ENCODE assay signal across 26 mouse cellular contexts in genomic region chr6:5048025-5048424, GRCm38 (mm10).
"Had no signal": no experiment of that assay in that cellular context is flagged by ENCODE, and none has a peak within 500 bp of the region (broad histone marks: within the 10 kb centered on the region; RNA-seq: fewer than 3 reads in every experiment).

No protein-coding gene starts in this region.

- H3K4me1 ChIP-seq: heart, embryonic 15.5 days; hindbrain, embryonic 10.5 days; hindbrain, embryonic 12.5 days; intestine, embryonic 15.5 days; limb, embryonic 10.5 days; limb, embryonic 12.5 days had no signal

- H3K9me3 ChIP-seq: heart, embryonic 13.5 days; heart, embryonic 15.5 days; hindbrain, embryonic 10.5 days; hindbrain, embryonic 12.5 days; intestine, embryonic 15.5 days; limb, embryonic 10.5 days; limb, embryonic 12.5 days had no signal

- DNase-seq: gastrocnemius, adult 2 months; gastrocnemius, postnatal 10 days; gastrocnemius, postnatal 25 days; heart, adult 2 months; heart, postnatal 14 days; heart, postnatal 4 days; kidney, adult 18-20 months; kidney, adult 8-10 months; kidney, postnatal 10 days; kidney, postnatal 25 days; kidney, postnatal 4 days had no signal

- H3K9ac ChIP-seq: heart, embryonic 13.5 days; heart, embryonic 15.5 days; hindbrain, embryonic 12.5 days; hindbrain, embryonic 14.5 days; intestine, embryonic 15.5 days; limb, embryonic 12.5 days had no signal

- H3K27me3 ChIP-seq: heart, embryonic 13.5 days; heart, embryonic 15.5 days; hindbrain, embryonic 12.5 days; intestine, embryonic 15.5 days; limb, embryonic 12.5 days had no signal

- ATAC-seq: forebrain, embryonic 16.5 days; hindbrain, embryonic 16.5 days; inflammation-experienced regulatory T-cells, adult 6 months; intestine, embryonic 15.5 days; intestine, postnatal 0 days had no signal

- H3K36me3 ChIP-seq: heart, embryonic 15.5 days; hindbrain, embryonic 12.5 days; intestine, embryonic 15.5 days had no signal

- H3K4me2 ChIP-seq: heart, embryonic 11.5 days; heart, embryonic 13.5 days; heart, embryonic 15.5 days; hindbrain, embryonic 12.5 days; hindbrain, embryonic 14.5 days; intestine, embryonic 15.5 days; limb, embryonic 12.5 days had no signal

- H3K4me3 ChIP-seq: gastrocnemius, adult 2 months; heart, adult 2 months; heart, embryonic 13.5 days; heart, embryonic 15.5 days; hindbrain, embryonic 10.5 days; hindbrain, embryonic 12.5 days; intestine, embryonic 15.5 days; layer of hippocampus, adult 2 months; left cerebral cortex, adult 2 months; limb, embryonic 10.5 days; limb, embryonic 12.5 days had no signal

- H3K27ac ChIP-seq: gastrocnemius, adult 2 months; heart, adult 2 months; heart, embryonic 13.5 days; heart, embryonic 15.5 days; hindbrain, embryonic 10.5 days; hindbrain, embryonic 12.5 days; hindbrain, embryonic 14.5 days; intestine, embryonic 15.5 days; layer of hippocampus, adult 2 months; left cerebral cortex, adult 2 months; limb, embryonic 10.5 days; limb, embryonic 12.5 days had no signal
